Mouse (Mus musculus) ES-E14 (cell line): ENCODE data around the gene Zbtb8os. TPM values are rescaled to one million over a fixed set of nuclear protein-coding genes. Genes with fewer than 3 reads are reported as not detected.

Experiments
- DNase-seq: peaks from one replicate; pipeline ENCODE4 v3.0.0-alpha.2; 2013; ENCODE audit warnings: low read depth, low spot score
- H3K27ac ChIP-seq: 2 replicates; pipeline ENCODE4 v1.5.1; 2012; ENCODE audit warnings: low read depth, mild to moderate bottlenecking, low read length, moderate library complexity, mixed read lengths; ENCODE audit not compliant: poor library complexity, insufficient read depth, severe bottlenecking
- H3K36me3 ChIP-seq: 2 replicates; pipeline ENCODE4 v1.6.1; 2012; ENCODE audit warnings: mild to moderate bottlenecking, low read length, moderate library complexity, mixed read lengths; ENCODE audit not compliant: control insufficient read depth, poor library complexity, insufficient read depth, severe bottlenecking
- H3K4me1 ChIP-seq, 2 experiments: fragments of 150-350 bp in 1 of 2; sonication (generic) in 1 of 2; 2 replicates each; pipeline ENCODE4 v1.6.1; 2012; ENCODE audit warnings: low read length in 2 of 2, mild to moderate bottlenecking in 1 of 2, mixed read lengths in 1 of 2; ENCODE audit not compliant: control insufficient read depth in 2 of 2, insufficient read depth in 2 of 2, poor library complexity in 1 of 2
- H3K4me3 ChIP-seq, 2 experiments: fragments of 150-350 bp in 1 of 2; sonication (generic) in 1 of 2; 2 replicates each; pipeline ENCODE4 v1.5.1; 2012; ENCODE audit warnings: low read length in 2 of 2, low read depth in 1 of 2, mild to moderate bottlenecking in 1 of 2, mixed read lengths in 1 of 2; ENCODE audit not compliant: insufficient read depth in 1 of 2, poor library complexity in 1 of 2, severe bottlenecking in 1 of 2
- H3K9ac ChIP-seq: 2 replicates; pipeline ENCODE4 v1.6.1; 2012; ENCODE audit warnings: low read depth, mild to moderate bottlenecking, low read length, mixed read lengths; ENCODE audit not compliant: poor library complexity, insufficient read depth, severe bottlenecking
- H3K9me3 ChIP-seq: fragments of 150-350 bp; sonication (generic); 2 replicates; pipeline ENCODE4 v1.6.1; 2012; ENCODE audit warnings: low read depth, mild to moderate bottlenecking, low read length; ENCODE audit not compliant: control insufficient read depth, insufficient read depth
- CHD2 ChIP-seq: IDR thresholded peaks from 2 replicates; pipeline ENCODE4 v1.6.1; 2014; ENCODE audit warnings: mild to moderate bottlenecking, low read depth, low read length, inconsistent platforms
- HCFC1 ChIP-seq: IDR thresholded peaks from 2 replicates; pipeline ENCODE4 v1.6.1; 2012; ENCODE audit warnings: low read length, inconsistent platforms, borderline replicate concordance; ENCODE audit not compliant: insufficient read depth
- MAFK ChIP-seq: IDR thresholded peaks from 2 replicates; pipeline ENCODE4 v1.6.1; 2014; ENCODE audit warnings: mild to moderate bottlenecking, low read depth, low read length, inconsistent platforms; ENCODE audit not compliant: insufficient read depth
- ZC3H11A ChIP-seq: IDR thresholded peaks from 2 replicates; pipeline ENCODE4 v1.6.1; 2012; ENCODE audit warnings: low read depth, mild to moderate bottlenecking, inconsistent platforms, low read length, borderline replicate concordance
- ZNF384 ChIP-seq: IDR thresholded peaks from 2 replicates; pipeline ENCODE4 v1.6.1; 2012; ENCODE audit warnings: low read depth, low read length, inconsistent platforms
- in situ Hi-C, 2 experiments: fragments of 600-800 bp; cut with MboI; formaldehyde crosslinking; loops; one replicate each; pipeline ENCODE4 v1.15.1; 2025; ENCODE audit warnings: low sequenced_read_pairs in 2 of 2, inconsistent platforms in 1 of 2; ENCODE audit not compliant: unreplicated experiment in 2 of 2
- total RNA-seq: library from RNA; depleted of rRNA; stranded (reverse); fragments of 300-350 nt; gene quantifications from 2 replicates; pipeline ENCODE4 v1.2.3, GENCODE M21; 2012

The Zbtb8os gene
- total RNA-seq, 1 experiment = 59.9 TPM

GRCm38 (mm10) chr4:129296066-129296465, 39.4 kb upstream of the Zbtb8os start:
- no peaks in the 10 kb centered on the region; the same call in 1 of the 2 replicates for H3K36me3 ChIP-seq
- no peak overlapping the region for H3K27ac ChIP-seq
- in situ Hi-C loops = no loop called here
- TF ChIP-seq MAFK (no peak), HCFC1 (no peak), ZC3H11A (no peak), ZNF384 (no peak), CHD2 (no peak)
- H3K9ac ChIP-seq = no peak overlapping the region
- no peak overlapping the region for H3K4me3 ChIP-seq
- H3K4me1 ChIP-seq = peaks cover 2 to 16% of the 10 kb centered on the region in 2 experiments; a peak in 3 of 4 replicates
- H3K9me3 ChIP-seq = no peaks in the 10 kb centered on the region
- no peak for DNase-seq

- peaks cover 2 to 13% of the 10 kb centered on the region in 2 experiments; a peak in 3 of 4 replicates for H3K4me1 ChIP-seq
- H3K9ac ChIP-seq = no peak overlapping the region
- H3K9me3 ChIP-seq = no peaks in the 10 kb centered on the region
- no peak overlapping the region for H3K27ac ChIP-seq
- no peak for DNase-seq
- no peaks in the 10 kb centered on the region; the same call in 1 of the 2 replicates for H3K36me3 ChIP-seq
- TF ChIP-seq ZC3H11A (no peak), ZNF384 (no peak), MAFK (no peak), HCFC1 (no peak), CHD2 (no peak)
- no peak overlapping the region for H3K4me3 ChIP-seq
- in situ Hi-C loops = no loop called here
These were observed 37.8 kb upstream of the Zbtb8os start for GRCm38 (mm10) chr4:129297724-129298123.

GRCm38 (mm10) chr4:129299121-129299520, 36.4 kb upstream of the Zbtb8os start:
- in situ Hi-C loops = no loop called here
- DNase-seq = no peak
- no peak overlapping the region for H3K9ac ChIP-seq
- no peak overlapping the region for H3K27ac ChIP-seq
- H3K36me3 ChIP-seq = no peaks in the 10 kb centered on the region; the same call in 1 of the 2 replicates
- TF ChIP-seq ZNF384 (no peak), ZC3H11A (no peak), HCFC1 (no peak), MAFK (no peak), CHD2 (no peak)
- no peak overlapping the region for H3K4me3 ChIP-seq
- no peaks in the 10 kb centered on the region for H3K9me3 ChIP-seq
- peaks cover 2 to 11% of the 10 kb centered on the region in 2 experiments; a peak in 3 of 4 replicates for H3K4me1 ChIP-seq

GRCm38 (mm10) chr4:129303401-129303800, 32.1 kb upstream of the Zbtb8os start:
- Histone ChIP-seq H3K9me3 (no peaks in the 10 kb centered on the region), H3K4me3 (no peak overlapping the region), H3K9ac (no peak overlapping the region), H3K4me1 (peaks cover 0 to 5% of the 10 kb centered on the region in 2 experiments; a peak in 3 of 4 replicates), H3K27ac (no peak overlapping the region), H3K36me3 (peaks cover 8% of the 10 kb centered on the region)
- TF ChIP-seq CHD2 (no peak), HCFC1 (no peak), ZNF384 (no peak), MAFK (no peak), ZC3H11A (no peak)
- in situ Hi-C loops = no loop called here
- no peak for DNase-seq
